Mouse (Mus musculus): ENCODE results near the gene Eif1. TPM values are rescaled to one million over a fixed set of nuclear protein-coding genes. Genes with fewer than 3 reads are reported as not detected.
"Not testable (repeated sequence)": the region's sequence is repeated elsewhere in the genome, so short reads cannot be mapped to it uniquely, and the experiment has no call there.

Gene Eif1
- total RNA-seq, 2 experiments from 2014 or later = 1,270 to 1,308 TPM

DNA sequence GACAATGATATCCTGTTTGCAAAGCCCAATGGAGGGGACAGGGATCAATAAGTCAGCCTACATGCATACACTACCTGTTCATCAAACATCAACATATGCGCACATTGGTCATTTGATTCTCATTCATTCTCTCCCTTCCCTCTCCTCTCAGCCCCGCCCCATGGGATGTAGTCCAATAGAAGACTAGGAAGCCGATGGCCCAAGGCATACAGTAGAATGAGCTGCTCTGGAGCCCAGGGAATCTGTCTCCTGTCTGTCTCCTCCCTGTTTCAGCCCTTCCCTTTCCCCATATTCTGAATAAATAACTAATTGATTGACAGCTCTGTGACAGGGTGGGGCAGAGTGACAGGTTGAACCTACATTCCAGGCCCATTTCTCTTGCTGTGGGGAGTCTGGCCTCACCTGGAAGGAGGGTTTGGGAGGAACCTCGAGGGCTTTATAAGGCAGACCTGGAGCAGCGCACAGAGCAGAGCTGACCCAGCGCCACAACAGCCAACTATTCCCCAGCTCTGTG is 14.3 kb downstream of the Eif1 start, which contains the start of gene Gast:
TSS of gene Gast (plus strand) at position 464 of the 514 bp plus-strand sequence.
- intact Hi-C loops (cut with DNase I) = no loop called here
- DNase-seq = no peak

DNA sequence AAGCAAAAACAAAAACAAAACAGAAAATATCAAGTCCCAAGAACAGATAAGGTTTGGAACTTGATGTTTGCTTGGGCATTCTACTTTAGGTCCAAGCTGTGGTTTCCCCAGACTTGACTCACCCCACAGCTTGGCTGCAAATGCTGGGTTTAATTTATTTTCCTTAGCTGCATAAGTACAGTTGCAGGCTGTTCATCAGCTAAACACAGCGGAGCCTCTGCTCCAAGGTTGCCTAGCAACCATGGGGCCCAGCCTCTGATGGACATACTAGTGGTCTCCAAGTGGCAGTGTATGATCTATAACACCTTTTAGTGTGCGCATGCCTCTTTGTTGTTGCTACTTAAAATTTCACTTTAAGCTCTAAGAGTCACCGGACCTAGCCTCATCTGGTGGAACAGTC is 16.0 kb downstream of the Eif1 start:
- no peak for DNase-seq
- intact Hi-C loops (cut with DNase I) = no loop called here

DNA sequence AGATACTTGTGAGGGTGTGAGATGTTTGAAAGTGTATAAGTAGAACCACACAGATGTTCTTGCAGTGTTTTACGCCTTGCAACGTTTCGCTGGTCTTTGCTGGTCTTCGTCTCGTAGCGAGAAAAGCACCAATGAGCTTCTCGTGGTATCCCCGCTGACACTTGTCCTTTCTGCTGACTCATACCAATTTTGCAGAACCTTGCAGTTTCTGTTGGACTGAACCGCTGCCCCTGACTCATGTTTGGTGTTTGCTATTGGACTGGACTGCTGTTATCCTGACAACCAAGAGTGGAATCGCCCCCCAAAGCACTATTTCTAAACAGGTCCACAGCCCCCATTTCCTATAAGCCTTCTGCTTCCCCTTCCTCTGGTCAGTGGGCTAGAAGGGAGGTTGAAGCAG is 24.6 kb downstream of the Eif1 start:
- no peak for DNase-seq
- intact Hi-C loops (cut with DNase I) = no loop called here

DNA sequence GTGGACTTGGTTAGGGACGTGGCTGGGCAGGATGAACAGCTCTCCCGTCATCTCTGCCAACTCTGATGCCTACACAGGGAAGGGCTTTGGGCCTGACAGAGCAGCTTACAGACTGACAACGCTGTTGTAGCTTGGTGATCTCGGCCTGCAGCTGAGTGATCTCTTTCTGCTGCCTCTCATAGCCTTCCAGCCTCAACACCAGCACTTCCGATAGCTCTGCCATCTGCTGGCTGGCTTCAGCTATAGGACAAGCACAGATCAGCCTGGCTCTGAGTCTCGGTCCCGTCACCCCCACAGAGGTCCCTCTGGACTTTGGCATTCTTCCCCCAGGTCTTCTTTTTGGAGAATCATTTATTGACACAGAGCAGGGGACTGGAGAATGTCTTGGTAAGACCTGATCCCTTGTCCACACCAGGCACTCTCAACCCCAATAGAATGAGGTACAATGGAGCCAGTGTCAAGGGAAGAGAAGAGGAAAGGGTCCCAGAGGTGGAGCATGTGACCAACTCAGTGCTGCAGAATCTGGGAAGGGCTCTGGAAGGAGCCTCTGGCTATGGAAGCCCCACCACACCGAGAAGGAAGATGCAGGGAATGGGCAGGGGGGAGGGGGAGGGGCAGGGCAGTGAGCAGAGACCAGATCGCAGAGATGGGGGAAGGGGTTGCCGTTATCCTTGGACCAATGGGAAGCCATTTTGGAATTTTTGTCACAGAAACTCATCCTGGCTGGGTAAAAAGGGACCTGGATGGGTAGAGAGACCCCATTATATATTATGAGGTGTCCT is 32.6 kb downstream of the Eif1 start:
- DNase-seq = peak in 1 of 2 experiments; percentile 50
- intact Hi-C loops (cut with DNase I) = loop anchor here (2.0 kb wide), 1 partner anchor 23 kb away; no protein-coding TSS in a partner anchor

DNA sequence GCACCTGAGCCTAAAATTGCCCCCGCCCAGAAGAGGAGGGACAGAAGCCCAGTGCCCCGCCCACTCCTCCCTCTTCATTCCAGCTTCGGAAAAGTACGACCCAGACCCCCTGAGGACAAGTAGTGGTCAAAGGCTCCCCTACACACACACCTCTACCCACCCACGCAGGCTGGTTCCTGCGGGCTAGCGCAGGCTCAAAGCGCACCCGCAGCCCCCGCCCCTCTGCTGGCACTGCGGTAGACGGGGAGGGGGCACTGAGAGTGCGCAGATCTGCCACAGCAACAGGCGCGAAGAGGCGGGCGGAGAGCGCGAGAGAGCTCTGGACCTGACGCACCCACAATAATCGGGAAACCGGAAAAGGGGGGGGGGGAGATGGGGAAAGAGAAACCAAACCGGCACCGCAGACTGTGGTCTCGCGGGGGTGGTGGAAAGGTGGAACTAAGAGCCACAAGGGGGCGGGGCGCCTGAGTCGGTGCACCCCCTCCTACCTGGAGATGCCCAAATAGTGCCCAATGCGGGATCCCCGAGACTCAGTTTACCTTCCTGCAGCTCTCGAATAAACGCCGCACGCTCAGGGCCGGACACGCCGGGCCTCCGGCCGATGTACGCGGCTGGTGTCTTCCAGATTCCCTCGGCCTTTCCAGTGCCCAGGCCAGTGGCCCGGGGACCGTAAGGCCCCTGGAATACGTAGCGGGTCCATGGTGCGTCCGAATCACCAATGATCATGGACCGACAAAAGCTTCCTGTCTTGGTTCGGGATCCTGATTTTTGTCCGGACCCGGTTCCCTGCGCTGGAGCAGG is 35.7 kb downstream of the Eif1 start:
- intact Hi-C loops (cut with DNase I) = no loop called here

DNA sequence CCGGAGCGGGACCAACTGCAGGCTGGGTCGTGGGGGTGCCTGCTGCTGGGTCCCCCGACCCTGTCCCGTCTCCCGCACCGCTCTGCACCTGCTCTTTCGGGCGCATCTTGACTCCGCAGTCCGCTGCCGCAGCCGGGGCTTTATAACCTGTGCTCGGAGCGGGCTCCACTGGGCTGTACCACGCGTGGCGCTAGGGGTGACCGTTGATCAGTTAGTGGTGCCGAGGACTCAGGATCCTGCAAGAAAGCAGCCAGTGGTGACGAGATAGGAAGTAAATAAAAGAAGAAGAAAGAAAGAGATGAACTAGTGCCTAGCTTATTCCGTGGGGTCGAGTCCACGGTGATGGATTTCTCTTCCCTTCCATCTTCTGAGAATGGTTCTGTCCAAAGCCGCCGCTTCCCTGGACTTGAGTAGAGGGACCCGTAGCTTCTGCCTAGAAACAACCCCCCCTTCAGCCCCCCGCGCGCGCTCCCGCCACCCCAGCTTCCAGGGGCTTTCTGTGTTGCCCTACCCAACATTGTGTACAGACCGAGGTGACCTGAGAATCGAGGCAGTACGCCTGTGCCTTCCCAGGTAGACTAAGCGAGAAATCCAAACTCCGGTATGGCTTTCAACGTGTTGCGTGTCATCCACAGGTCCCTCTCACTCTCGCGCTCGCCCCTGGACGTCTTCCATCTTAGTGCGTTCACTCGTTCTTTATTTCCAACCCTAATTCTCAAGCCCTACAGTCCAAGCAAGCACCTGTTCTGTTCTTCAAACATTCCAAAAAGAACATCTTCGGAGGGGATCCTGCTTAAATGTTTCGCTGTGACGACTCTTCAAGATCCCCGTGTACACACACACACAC is 36.5 kb downstream of the Eif1 start, which contains the start of gene Hap1:
TSS of gene Hap1 (minus strand) at position 157 of the 847 bp plus-strand sequence.
- peak; percentile 76 to 81 for DNase-seq
- intact Hi-C loops (cut with DNase I) = no loop called here

More for the DNA sequence above, 35.7 kb downstream of the Eif1 start:
- DNase-seq = peak in 1 of 2 experiments; percentile 39

DNA sequence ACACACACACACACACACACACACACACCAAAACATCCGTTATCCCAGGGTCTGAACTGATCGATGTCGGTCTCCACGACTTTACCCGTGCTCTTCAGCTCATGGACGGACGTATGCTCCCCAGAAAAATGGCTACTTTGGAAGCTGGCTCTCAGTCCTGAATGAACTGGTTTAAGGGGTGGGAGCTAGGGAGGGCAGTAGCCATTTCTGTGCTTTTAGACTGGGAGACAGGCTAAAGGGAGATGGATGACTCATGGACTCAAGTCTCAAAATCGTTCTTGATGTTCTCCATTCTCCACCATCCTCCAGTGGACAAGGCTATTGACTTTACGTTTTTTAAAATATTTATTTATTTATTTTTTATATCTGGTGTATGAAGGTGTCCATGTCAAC is 37.1 kb downstream of the Eif1 start:
- intact Hi-C loops (cut with DNase I) = no loop called here
- DNase-seq = no peak

DNA sequence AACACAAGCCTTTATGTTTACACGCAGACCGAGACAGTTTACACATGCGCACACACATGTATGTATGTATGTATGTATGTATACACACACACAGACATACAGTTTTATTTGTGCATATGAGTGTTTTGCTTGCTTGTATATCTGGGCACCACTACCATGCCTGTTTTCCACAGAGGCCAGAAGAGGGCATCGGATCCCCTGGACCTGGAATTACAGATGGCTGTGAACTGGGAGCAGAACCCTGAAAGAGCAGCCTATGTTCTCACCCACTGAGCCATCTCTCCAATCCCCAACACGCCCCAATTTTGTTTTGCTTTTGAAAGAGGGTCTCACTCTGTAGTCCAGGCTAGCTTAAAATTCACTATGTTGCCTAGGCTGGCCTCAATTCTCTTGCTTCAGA is 37.7 kb downstream of the Eif1 start:
- intact Hi-C loops (cut with DNase I) = no loop called here
- no peak for DNase-seq

DNA sequence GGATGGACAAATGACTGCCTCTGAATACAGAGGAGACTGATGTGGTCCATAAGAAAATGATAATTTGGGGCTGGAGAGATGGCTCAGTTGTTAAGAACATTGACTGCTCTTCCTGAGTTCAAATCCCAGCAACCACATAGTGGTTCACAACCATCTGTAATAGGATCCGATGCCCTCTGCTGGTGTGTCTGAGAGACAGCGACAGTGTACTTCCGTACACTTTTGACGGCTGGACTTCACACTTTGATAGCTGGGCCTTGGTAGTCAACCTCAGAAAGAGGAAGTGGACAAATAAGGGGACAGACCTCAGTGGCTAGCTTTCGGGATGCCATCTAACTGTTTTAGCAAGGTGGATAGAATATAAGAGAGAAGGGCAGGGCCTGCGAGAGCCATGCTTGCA is 40.5 kb downstream of the Eif1 start:
- intact Hi-C loops (cut with DNase I) = loop anchor here (1.0 kb wide), 1 partner anchor 195 kb away; no protein-coding TSS in a partner anchor

DNA sequence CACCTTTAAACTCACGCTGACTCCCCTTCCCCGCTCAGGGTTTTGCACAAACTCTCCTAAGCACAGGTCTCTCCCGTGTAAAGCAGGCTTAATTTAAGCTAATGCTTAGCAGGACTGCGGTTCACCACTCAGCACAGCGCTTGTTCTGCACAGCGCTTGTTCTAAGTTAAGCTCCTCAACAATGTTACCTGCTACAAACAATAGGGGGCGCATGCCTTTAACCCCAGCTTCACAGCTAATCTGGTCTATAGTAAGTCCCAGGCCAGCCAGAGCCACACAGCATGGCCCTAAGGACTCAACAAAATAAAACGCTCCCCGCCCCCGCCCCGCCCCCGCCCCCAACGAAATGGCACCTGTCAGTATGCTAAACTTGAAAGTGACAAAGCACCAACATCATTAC is 41.4 kb downstream of the Eif1 start:
- intact Hi-C loops (cut with DNase I); DNase-seq: not testable (repeated sequence)

More for the DNA sequence above, 40.5 kb downstream of the Eif1 start:
- DNase-seq = no peak

DNA sequence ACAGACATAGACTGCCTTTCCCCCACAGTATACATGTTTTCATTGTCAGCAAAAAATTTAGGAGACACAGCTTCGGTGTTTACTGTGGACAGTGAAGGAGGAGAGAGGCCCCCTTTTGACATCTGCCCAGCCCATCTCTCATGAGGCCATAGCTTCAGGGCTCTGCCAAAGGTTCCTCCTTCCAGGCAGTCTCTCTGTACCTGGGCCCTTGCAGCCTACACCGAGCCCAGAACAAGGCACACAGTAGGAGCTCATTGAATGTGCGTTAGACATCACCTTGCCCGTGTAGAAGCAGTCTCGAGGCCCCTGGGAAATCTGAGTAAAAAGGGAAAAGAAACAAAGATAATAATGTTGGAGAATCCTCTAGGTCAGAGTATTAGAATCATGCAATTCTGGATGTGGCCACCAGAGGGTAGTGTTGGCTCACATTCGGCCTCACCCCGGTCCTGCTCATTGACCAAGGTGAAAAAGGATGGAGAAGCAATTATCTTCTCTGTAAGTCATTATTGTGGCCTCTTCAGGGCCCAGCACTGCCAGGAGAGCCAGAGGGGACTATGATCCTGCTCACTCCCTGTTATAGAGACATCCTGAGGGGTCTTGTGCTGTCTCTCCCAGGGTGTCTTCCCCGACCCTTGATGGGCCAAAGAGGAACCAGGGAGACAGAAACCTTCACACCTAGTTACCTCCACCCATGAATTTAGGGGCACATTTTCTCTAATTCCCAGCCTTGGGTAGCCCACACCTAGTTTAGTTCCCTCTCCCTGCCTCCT is 42.7 kb downstream of the Eif1 start:
- intact Hi-C loops (cut with DNase I) = loop anchor here (1.0 to 2.0 kb wide), 2 partner anchors 46 to 110 kb away; partner anchors contain the start of gene Klhl11
- peak; percentile 82 to 91 for DNase-seq

DNA sequence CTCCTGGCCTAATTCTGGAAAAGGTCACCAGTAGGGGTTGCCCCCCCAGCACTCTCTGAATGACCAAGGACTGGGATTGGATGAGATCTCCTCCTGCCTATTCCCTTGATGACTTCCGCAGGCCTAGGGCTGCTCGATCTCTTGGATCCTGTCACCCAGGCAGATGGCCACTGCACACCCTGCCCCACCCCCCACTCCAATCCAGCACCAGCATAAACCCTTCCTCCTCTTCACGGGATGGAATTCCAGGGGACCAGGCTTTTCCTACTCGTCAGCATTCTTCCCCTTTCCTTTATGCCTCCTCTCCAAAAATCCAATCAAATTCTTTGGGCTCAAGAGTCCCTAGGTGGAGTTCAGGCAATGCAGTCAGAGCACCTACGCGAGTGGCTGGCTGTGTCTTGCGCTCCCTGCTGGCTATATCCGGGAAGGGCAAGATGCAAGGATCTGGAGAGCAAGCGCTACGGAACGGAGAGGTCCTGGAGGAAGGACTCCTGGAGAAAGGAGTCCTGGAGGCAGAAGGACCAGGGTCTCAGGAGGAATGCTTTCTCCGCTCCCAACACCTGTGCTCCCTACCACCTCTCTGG is 43.4 kb downstream of the Eif1 start:
- DNase-seq = peak; percentile 79 to 84
- intact Hi-C loops (cut with DNase I) = loop anchor here (1.0 to 2.0 kb wide), 2 partner anchors 45 to 110 kb away; partner anchors contain the start of gene Klhl11

DNA sequence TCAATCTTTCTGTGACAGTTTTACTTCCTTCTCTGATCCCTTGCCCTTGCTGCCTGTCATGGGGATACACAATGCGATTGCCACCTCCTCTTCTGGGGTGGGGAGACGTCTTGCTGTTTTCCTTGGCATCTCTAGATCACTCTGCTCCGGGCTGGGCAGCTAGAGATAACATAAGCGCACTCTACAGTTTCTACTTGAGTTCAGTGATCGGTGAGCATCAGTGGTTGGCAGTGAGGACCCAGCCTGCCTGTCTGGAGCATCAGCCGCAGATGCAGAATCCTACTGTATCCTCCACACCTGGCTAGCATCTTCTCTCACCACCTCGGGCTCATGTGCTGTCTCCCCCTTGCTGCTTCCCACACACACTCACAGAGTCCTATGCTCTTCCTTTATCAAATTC is 49.5 kb downstream of the Eif1 start:
- intact Hi-C loops (cut with DNase I) = no loop called here
- DNase-seq = no peak

DNA sequence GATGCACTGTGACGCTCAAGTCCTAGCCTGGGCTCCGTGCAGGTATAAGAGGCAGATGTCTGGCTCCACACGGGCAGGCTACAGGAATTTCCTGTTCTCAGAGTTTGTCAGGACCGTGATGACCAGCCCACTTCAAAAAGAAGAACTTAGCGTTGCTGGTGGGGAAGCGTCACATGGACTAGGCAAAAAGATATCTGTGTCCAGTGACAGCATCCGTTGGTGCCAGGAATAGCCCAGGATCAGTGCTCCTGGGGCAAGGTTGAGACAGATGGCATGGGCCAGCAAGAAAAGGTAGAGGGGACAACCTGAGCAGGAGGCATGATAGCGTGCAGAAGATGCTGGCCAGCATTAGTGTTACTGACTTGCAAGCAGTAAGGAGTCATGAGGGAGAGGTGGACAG is 50.1 kb downstream of the Eif1 start:
- no peak for DNase-seq
- intact Hi-C loops (cut with DNase I) = no loop called here

Other genes starting within 250 kb of the Eif1 start
- gene Krt32, start 231.7 kb upstream of the Eif1 start, total RNA-seq (2021) = not detected
- gene Krt35, start 223.6 kb upstream of the Eif1 start, total RNA-seq (2021) = not detected
- gene Krt36, start 214.3 kb upstream of the Eif1 start, total RNA-seq (2021) = not detected
- gene Krt13, start 198.3 kb upstream of the Eif1 start, total RNA-seq (2021) = not detected
- gene Krt15, start 184.0 kb upstream of the Eif1 start, total RNA-seq (2021) = under 1 TPM in 1 of 2 experiments, not detected in 1; 0.29 TPM
- gene Krt19, start 171.2 kb upstream of the Eif1 start, total RNA-seq (2021) = 10 to 100 TPM; 10.3 to 16.7 TPM
- gene Krt9, start 126.6 kb upstream of the Eif1 start, total RNA-seq (2021) = not detected
- gene Krt14, start 112.3 kb upstream of the Eif1 start, total RNA-seq (2021) = 1 to 10 TPM; 1.8 to 2.7 TPM
- not detected for gene Krt16, start 71.0 kb upstream of the Eif1 start, total RNA-seq (2021)
- not detected for gene Krt17, start 58.9 kb upstream of the Eif1 start, total RNA-seq (2021)
- gene Krt42, start 50.0 kb upstream of the Eif1 start, total RNA-seq (2021) = not detected
- gene Gast, start 14.5 kb downstream of the Eif1 start, total RNA-seq (2021) = not detected
- 1 to 10 TPM; 1.4 TPM for gene Hap1, start 36.2 kb downstream of the Eif1 start, total RNA-seq (2021)
- 100 to 1,000 TPM; 252 to 286 TPM for gene Jup, start 77.9 kb downstream of the Eif1 start, total RNA-seq (2021)
- gene P3h4, start 95.0 kb downstream of the Eif1 start, total RNA-seq (2021) = 10 to 100 TPM; 24.4 to 27.3 TPM
- 10 to 100 TPM; 58.6 to 59.7 TPM for gene Fkbp10, start 95.8 kb downstream of the Eif1 start, total RNA-seq (2021)
- 10 to 100 TPM; 36.9 to 46.3 TPM for gene Nt5c3b, start 121.9 kb downstream of the Eif1 start, total RNA-seq (2021)
- gene Klhl10, start 122.0 kb downstream of the Eif1 start, total RNA-seq (2021) = under 1 TPM; 0.57 to 0.97 TPM
- 10 to 100 TPM; 12.9 to 13.9 TPM for gene Klhl11, start 152.9 kb downstream of the Eif1 start, total RNA-seq (2021)
- gene Acly, start 208.1 kb downstream of the Eif1 start, total RNA-seq (2021) = 10 to 100 TPM; 47.8 to 51.1 TPM
- gene Ttc25, start 225.7 kb downstream of the Eif1 start, total RNA-seq (2021) = under 1 TPM; 0.17 to 0.38 TPM